Mouse (Mus musculus) naive thymus-derived CD4-positive, alpha-beta T cell, adult 5 months (primary cell): ENCODE data around the gene C530008M17Rik. TPM values are rescaled to one million over a fixed set of nuclear protein-coding genes. Genes with fewer than 3 reads are reported as not detected.

Source experiments
- polyA plus RNA-seq: library from polyadenylated mRNA; unstranded; fragments of 100-300 nt; shearing (Covaris generic); gene quantifications from one replicate; pipeline ENCODE4 v1.2.1, GENCODE M21; 2017

The C530008M17Rik gene
- 1.5 TPM for polyA plus RNA-seq

DNA sequence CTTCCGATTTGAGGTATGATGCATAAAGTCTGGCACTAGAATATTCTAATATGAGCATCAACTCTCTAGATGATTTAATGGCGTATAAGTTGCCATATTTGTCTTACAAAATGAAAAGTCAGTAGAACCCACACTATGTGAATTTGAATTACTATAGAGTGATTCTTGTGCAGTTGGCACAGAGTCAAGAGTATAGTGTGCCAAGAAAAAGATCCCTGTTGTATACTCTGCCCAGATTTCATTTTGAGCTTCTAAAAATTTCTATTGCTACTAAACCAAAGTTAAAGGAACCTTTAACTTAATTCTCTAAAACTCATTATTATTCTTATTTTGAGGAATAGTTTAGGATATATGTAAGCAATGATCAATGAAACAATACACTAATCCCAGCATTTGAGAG, at the start of gene C530008M17Rik:
Gene C530008M17Rik, plus strand, starts transcription at position 301 of the 400 bp plus-strand sequence.

DNA sequence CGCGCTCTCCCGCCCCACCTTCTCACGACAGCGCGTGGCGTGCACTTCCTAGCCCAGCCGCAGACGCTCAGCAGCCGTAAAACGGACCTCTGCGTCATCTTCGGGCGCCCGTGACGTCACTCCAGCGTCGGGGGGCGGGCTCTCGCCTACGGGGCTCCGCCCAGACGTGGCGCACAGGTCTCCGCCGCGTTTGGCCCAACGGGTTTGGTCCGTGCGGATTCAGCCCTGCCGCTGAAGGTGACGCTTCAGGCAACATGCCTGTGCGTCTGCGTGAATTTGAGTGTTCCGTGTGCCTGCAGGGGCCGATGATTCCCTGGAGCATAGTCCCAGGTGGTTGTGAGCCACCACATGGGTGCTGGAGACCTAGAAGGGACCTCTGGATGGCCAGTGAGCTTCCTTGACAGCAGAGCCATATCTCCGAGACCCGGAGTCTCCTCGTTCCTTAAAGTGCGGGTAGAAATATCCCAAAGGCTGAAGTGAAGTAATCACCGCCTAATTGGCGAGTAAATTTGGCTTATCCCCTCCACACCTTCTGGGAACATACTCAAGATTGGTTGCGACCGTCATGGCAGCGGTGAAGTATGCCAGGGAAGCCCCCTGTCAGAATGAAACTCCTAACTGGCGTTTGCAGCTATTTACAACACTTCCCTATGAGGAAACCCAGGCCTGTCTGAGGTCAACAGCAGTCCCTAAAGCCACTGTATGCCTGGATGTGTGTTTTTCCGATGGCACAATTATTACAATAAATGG, 249.3 kb downstream of the C530008M17Rik start, which contains the start of gene Aasdh:
Gene Aasdh, minus strand, starts transcription at position 110 of the 750 bp plus-strand sequence.

Other genes starting within 250 kb of the C530008M17Rik start
- gene Gm7271, start 172.5 kb upstream of the C530008M17Rik start, polyA plus RNA-seq = not detected
- gene Exoc1, start 127.2 kb upstream of the C530008M17Rik start, polyA plus RNA-seq = 36.1 TPM
- 16.7 TPM for gene Cep135, start 67.8 kb upstream of the C530008M17Rik start, polyA plus RNA-seq
- gene Aasdh, start 249.0 kb downstream of the C530008M17Rik start, polyA plus RNA-seq = 15.8 TPM